Mouse (Mus musculus) lung, postnatal 0 days (tissue): Measurements from ENCODE around the gene Nutm1.

Source experiments
- CTCF ChIP-seq: IDR thresholded peaks from 2 replicates; pipeline ENCODE4 v1.5.1; 2016; ENCODE audit warnings: antibody characterized with exemption, mild to moderate bottlenecking
- EP300 ChIP-seq: IDR thresholded peaks from 2 replicates; pipeline ENCODE4 v1.6.1; 2016; ENCODE audit warnings: antibody characterized with exemption, mild to moderate bottlenecking, control low read depth

DNA sequence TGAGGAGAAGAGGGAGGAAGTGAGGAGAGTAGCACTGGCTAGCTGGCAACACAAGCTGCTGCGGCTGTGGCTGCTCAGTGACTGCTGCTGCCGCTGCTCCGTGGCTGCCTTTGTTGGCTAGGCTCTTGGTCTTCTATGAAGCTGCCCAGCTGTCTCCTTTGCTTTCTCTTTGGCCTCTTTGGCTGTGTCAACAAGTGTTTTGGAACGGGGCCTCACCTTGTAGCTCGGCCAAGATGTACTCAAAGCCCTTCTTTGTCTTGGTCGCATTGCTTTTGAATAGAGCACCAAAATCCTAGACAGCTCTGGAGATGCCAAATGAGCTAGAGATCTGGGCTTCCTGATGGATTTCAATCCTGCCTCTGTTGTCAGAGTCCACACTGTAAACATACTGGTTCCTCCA lies 48.9 kb downstream of the Nutm1 start:
- no peak for TF ChIP-seq EP300
- TF ChIP-seq CTCF: no peak
